Mouse (Mus musculus) olfactory bulb, adult 2 months (tissue): ENCODE results near the gene Tango2.

Experiments
- CTCF ChIP-seq: fragments of 200-500 bp; IDR thresholded peaks from 2 replicates; pipeline ENCODE4 v1.5.1; 2012; ENCODE audit warnings: low read depth, mild to moderate bottlenecking, low read length, moderate library complexity; ENCODE audit not compliant: insufficient read depth
- POLR2A ChIP-seq: fragments of 200-500 bp; IDR thresholded peaks from 2 replicates; pipeline ENCODE4 v1.6.1; 2012; ENCODE audit warnings: mild to moderate bottlenecking, low read depth, low read length, moderate library complexity; ENCODE audit not compliant: insufficient read depth

GRCm38 (mm10) chr16:18373632-18374031 is 25.7 kb upstream of the Tango2 start:
- TF ChIP-seq CTCF (no peak), POLR2A (no peak)
